Mouse (Mus musculus) hindbrain, postnatal 0 days (tissue): ENCODE results near the gene Clspn. TPM values are rescaled to one million over a fixed set of nuclear protein-coding genes. Genes with fewer than 3 reads are reported as not detected.
"Not testable (repeated sequence)": the region's sequence is repeated elsewhere in the genome, so short reads cannot be mapped to it uniquely, and the experiment has no call there.

ENCODE experiments used
- ATAC-seq: fragments of 200-750 bp; cut with Nextera tagmentation; 2 replicates; pipeline ENCODE4 v1.8.0; 2017; ENCODE audit warnings: mild to moderate bottlenecking, moderate TSS enrichment, moderate library complexity
- DNase-seq: peaks from one replicate; pipeline ENCODE4 v3.0.0-alpha.2; 2015; ENCODE audit warnings: low spot score
- H3K27ac ChIP-seq: fragments of 300-500 bp; sonication (generic); 2 replicates; pipeline ENCODE4 v1.5.1; 2014; ENCODE audit warnings: mild to moderate bottlenecking
- H3K27me3 ChIP-seq: fragments of 300-500 bp; sonication (generic); 2 replicates; pipeline ENCODE4 v1.6.1; 2014; ENCODE audit warnings: low read length, mixed read lengths; ENCODE audit not compliant: insufficient read depth
- H3K36me3 ChIP-seq: fragments of 300-500 bp; sonication (generic); 2 replicates; pipeline ENCODE4 v1.6.1; 2014; ENCODE audit warnings: low read length, mixed read lengths; ENCODE audit not compliant: insufficient read depth
- H3K4me1 ChIP-seq: fragments of 300-500 bp; sonication (generic); 2 replicates; pipeline ENCODE4 v1.6.1; 2014; ENCODE audit warnings: antibody characterized with exemption, low read length, mixed read lengths; ENCODE audit not compliant: insufficient read depth
- H3K4me2 ChIP-seq: fragments of 300-500 bp; sonication (generic); 2 replicates; pipeline ENCODE4 v1.6.1; 2014; ENCODE audit warnings: low read depth, mild to moderate bottlenecking, low read length, moderate library complexity, mixed read lengths
- H3K4me3 ChIP-seq: fragments of 300-500 bp; sonication (generic); 2 replicates; pipeline ENCODE4 v1.5.1; 2014; ENCODE audit warnings: low read length
- H3K9ac ChIP-seq: fragments of 300-500 bp; sonication (generic); replicated peaks from 2 replicates; pipeline ENCODE4 v1.6.1; 2014; ENCODE audit warnings: mild to moderate bottlenecking, low read length, moderate library complexity, mixed read lengths
- H3K9me3 ChIP-seq: fragments of 300-500 bp; sonication (generic); 2 replicates; pipeline ENCODE4 v1.6.1; 2016; ENCODE audit warnings: low read length, mixed read lengths
- CTCF ChIP-seq: IDR thresholded peaks from 2 replicates; pipeline ENCODE4 v1.5.1; 2016; ENCODE audit warnings: antibody characterized with exemption, control low read depth, low read depth
- WGBS: fragments of 180-500 bp; shearing (Covaris S2); extraction: QIAGEN DNeasy Blood & Tissue Kit; methylation state at CpG from one replicate; pipeline ENCODE4 v1.1.7; 2014; 5-methylcytosine and 5-hydroxymethylcytosine counted together
- polyA plus RNA-seq: library from polyadenylated mRNA; unstranded; fragments of >200 nt; fragmentation: Nextera tagmentation; extraction: Ambion mirVana; gene quantifications from 2 replicates; pipeline ENCODE4 v1.2.1, GENCODE M21; 2015
- total RNA-seq: library from RNA; depleted of rRNA; stranded (reverse); fragments of >200 nt; gene quantifications from 2 replicates; pipeline ENCODE4 v1.2.3, GENCODE M21; 2014

The Clspn gene
- total and polyA plus RNA-seq, 2 experiments from 2014 or later, result 2.0 to 5.9 TPM

DNA sequence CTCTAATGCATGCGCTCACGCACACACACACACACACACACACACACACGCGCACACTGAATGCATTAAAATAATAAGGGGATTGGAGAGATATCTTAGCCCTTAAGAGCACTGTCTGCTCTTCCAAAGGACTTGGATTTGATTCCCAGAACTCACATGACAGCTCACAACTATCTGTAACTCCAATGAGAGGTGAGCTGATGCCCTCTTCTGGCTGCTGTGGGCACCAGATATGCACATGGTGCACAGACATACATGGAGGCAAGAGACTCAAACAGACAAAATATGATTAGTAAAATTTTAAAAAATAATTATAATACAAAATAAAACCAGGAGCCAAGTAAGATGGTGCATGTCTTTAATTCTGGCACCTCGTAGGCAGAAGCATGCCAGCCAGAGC is 29.9 kb upstream of the Clspn start:
- H3K4me2 ChIP-seq, result no peak overlapping the region
- no peaks in the 10 kb centered on the region for H3K9me3 ChIP-seq
- H3K9ac ChIP-seq, result no peak overlapping the region
- ATAC-seq (no peak), DNase-seq (no peak)
- H3K4me3 ChIP-seq, result no peak overlapping the region
- no peaks in the 10 kb centered on the region for H3K36me3 ChIP-seq
- H3K27me3 ChIP-seq, result no peaks in the 10 kb centered on the region
- 0 out of 2 replicates have a peak, but pooled peaks cover 1% of the 10 kb centered on the region for H3K4me1 ChIP-seq
- no peak overlapping the region for H3K27ac ChIP-seq
- no peak for TF ChIP-seq CTCF
- WGBS, result 97% methylated on average over 5 of the region's 5 CpGs

DNA sequence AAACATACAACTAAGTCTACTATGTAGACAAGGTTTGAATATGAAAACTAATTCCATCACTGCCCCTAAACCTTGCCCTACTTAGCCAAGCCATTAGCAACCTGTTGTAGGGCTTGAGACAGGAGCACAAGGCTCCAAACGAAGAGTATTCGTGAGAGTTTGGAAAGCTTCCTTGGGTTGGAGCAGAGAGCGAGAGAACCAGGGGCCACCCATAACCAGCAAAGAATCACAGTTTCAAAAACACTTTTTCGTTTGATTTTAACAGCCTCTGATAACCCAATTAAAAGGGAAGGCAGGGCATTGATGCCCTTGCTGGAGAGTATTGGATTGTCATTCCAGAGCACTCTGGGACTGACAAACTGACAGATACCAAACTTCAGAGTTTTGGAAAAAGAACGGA is 24.4 kb upstream of the Clspn start:
- Histone ChIP-seq H3K36me3 (no peaks in the 10 kb centered on the region), H3K27me3 (no peaks in the 10 kb centered on the region), H3K9me3 (no peaks in the 10 kb centered on the region), H3K9ac (peak overlapping the region; percentile 92; the same call in 1 of the 2 replicates), H3K27ac (no peak overlapping the region), H3K4me2 (peak overlapping the region; percentile 89), H3K4me3 (peak overlapping the region; percentile 94), H3K4me1 (peaks cover 6% of the 10 kb centered on the region; the same call in 1 of the 2 replicates)
- ATAC-seq, result no peak
- no peak for DNase-seq
- TF ChIP-seq CTCF, result no peak
- 12% methylated on average over 5 of the region's 5 CpGs for WGBS

DNA sequence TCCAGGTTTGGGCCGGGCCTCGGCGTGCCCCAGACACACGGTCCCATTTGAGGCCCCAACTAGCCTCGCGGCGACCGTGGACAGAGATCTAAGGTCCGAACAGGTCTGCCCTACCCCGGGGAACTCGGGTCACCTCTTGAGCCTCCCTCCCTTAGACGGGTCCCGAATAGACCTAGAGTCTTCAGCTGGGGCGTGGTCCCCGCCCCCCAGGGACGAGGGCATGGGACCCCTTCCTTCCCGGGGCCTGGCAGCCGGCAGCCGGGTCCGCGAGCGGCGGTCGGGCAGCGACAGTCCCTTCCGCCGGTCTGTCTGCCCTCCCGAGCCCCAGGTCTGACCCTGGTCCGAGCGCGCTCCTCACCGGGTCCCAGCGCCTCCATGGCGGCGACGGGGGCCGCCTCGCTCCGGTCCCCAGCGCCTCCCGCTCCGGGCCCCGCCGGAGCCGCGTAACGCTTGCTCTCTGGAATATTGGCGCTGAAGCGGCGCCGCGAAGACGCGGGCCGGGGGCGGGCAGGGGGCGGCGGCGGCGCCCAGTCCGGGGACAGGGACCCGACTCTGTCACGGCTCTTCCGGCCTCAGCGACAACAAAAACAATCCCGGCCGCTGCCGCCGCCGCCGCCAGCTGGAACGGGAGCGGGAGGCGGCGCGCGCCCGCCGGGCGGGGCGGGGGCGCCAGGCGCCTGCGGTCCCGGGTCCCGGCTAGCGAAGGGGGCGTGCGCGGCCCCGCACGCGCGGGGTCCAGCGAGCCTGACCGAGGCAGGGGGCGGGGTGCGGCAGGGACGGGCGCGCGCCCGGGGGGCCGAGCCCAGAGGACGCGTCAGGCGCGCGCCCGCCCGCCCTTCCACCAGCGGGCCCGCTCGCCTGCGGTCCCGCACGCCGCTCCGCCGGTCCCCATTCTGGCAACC is 23.7 kb upstream of the Clspn start, which contains the start of gene Ago4:
Ago4 (minus strand) TSS at position 646 of the 902 bp plus-strand sequence.
- WGBS, result under 1% methylated on average over 89 of the region's 120 CpGs
- Histone ChIP-seq H3K36me3 (no peaks in the 10 kb centered on the region), H3K4me1 (peaks cover 6% of the 10 kb centered on the region; the same call in 1 of the 2 replicates), H3K27ac (peak within 1 kb of the TSS; percentile 83), H3K9me3 (no peaks in the 10 kb centered on the region), H3K9ac (peak within 1 kb of the TSS; percentile 92), H3K4me3 (peak within 1 kb of the TSS; percentile 94), H3K4me2 (peak within 1 kb of the TSS; percentile 89), H3K27me3 (no peaks in the 10 kb centered on the region)
- DNase-seq (peak; percentile 94), ATAC-seq (peak; percentile 94)
- no peak for TF ChIP-seq CTCF

DNA sequence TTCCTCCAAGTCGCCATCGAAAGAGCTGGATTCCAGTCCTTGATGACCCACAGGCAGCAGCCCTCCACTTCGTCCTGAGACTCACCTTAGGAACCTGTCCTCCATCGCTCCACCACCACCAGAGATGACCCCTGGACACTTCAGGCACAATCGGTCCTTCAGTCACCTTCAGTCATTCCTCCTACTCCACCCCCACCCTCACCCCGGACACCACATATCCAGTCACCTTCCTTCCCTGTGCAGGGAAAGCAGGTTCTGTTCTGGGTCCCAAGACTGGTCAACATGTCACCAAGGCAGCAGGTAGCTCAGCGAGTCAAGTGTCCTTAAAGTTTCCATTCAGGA is 23.0 kb upstream of the Clspn start:
- no peaks in the 10 kb centered on the region for H3K27me3 ChIP-seq
- peak overlapping the region; percentile 94 for H3K4me3 ChIP-seq
- peak overlapping the region; percentile 92 for H3K9ac ChIP-seq
- ATAC-seq (peak; percentile 71), DNase-seq (no peak)
- no peaks in the 10 kb centered on the region for H3K9me3 ChIP-seq
- H3K36me3 ChIP-seq, result no peaks in the 10 kb centered on the region
- H3K4me2 ChIP-seq, result peak overlapping the region; percentile 89
- H3K27ac ChIP-seq, result peak overlapping the region; percentile 83
- WGBS, result 8% methylated on average over 7 of the region's 7 CpGs
- no peak for TF ChIP-seq CTCF
- H3K4me1 ChIP-seq, result peaks cover 6% of the 10 kb centered on the region; the same call in 1 of the 2 replicates

DNA sequence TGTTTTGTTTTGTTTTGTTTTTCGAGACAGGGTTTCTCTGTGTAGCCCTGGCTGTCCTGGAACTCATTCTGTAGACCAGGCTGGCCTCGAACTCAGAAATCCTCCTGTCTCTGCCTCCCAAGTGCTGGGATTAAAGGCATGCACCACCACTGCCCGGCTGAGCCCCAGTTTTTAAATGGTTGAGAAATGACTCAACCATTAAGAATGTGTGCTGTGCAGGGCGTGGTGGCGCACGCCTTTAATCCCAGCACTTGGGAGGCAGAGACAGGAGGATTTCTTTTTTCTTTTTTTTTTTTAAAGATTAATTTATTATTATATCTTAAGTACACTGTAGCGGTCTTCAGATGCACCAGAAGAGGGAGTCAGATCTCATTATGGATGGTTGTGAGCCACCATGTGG is 21.1 kb upstream of the Clspn start:
- H3K9me3 ChIP-seq, result not testable (repeated sequence)
- WGBS, result 96% methylated on average over 7 of the region's 7 CpGs

DNA sequence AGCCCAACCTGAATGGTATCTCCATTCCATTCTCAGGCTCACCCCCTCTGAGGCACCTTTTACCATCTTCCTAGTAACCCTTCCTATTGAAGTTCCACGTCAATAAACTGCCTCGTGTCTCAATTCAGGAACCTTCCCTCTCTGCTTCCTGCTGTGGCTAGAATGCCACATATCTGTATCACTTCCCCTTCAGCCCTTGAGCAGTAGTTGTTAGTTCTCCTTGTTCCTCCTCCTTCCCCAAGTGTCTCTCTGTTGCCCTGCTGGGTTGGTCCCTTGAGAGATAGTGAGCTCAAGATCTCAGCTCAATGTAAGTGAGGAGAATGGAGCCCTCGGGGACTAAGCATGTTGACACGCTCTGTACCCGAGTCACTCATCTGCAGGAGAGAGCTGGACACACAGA is 19.9 kb upstream of the Clspn start:
- Histone ChIP-seq H3K9me3 (no peaks in the 10 kb centered on the region), H3K9ac (no peak overlapping the region), H3K27ac (no peak overlapping the region), H3K4me2 (no peak overlapping the region), H3K36me3 (no peaks in the 10 kb centered on the region), H3K4me1 (peaks cover 5% of the 10 kb centered on the region; the same call in 1 of the 2 replicates), H3K4me3 (no peak overlapping the region), H3K27me3 (no peaks in the 10 kb centered on the region)
- DNase-seq (no peak), ATAC-seq (no peak)
- TF ChIP-seq CTCF, result no peak
- 70% methylated on average over 5 of the region's 5 CpGs for WGBS

More for the DNA sequence above, 21.1 kb upstream of the Clspn start:
- not testable (repeated sequence) for H3K27ac ChIP-seq, H3K36me3 ChIP-seq, H3K4me2 ChIP-seq, ATAC-seq, H3K27me3 ChIP-seq, H3K9ac ChIP-seq, H3K4me3 ChIP-seq, DNase-seq, H3K4me1 ChIP-seq
